Mouse (Mus musculus) brown adipose tissue, adult 24 weeks (tissue): ENCODE data around the gene Eipr1. TPM values are rescaled to one million over a fixed set of nuclear protein-coding genes. Genes with fewer than 3 reads are reported as not detected.
A peak's percentile ranks its signal among the peaks of the same experiment; 100 is the strongest.
"Not testable (repeated sequence)": the region's sequence is repeated elsewhere in the genome, so short reads cannot be mapped to it uniquely, and the experiment has no call there.

Experiments
- H3K27ac ChIP-seq: fragments of 200-500 bp; replicated peaks from 2 replicates; pipeline ENCODE4 v1.5.1; 2012; ENCODE audit warnings: low read depth, mild to moderate bottlenecking, low read length
- H3K4me1 ChIP-seq: fragments of 200-500 bp; 2 replicates; pipeline ENCODE4 v1.6.1; 2012; ENCODE audit warnings: low read length, mixed read lengths; ENCODE audit not compliant: control insufficient read depth, insufficient read depth, insufficient read length
- H3K4me3 ChIP-seq: fragments of 200-500 bp; 2 replicates; pipeline ENCODE4 v1.5.1; 2012; ENCODE audit warnings: low read depth, mild to moderate bottlenecking, low read length, moderate library complexity; ENCODE audit not compliant: insufficient read depth
- polyA plus RNA-seq: library from polyadenylated mRNA; stranded (reverse); fragments of >200 nt; gene quantifications from 2 replicates; pipeline ENCODE4 v1.2.4, GENCODE M21; 2012; ENCODE audit not compliant: missing spikeins, insufficient read depth, insufficient read length

Eipr1 gene
- 16.2 and 23.1 TPM in 2 replicates for polyA plus RNA-seq

DNA sequence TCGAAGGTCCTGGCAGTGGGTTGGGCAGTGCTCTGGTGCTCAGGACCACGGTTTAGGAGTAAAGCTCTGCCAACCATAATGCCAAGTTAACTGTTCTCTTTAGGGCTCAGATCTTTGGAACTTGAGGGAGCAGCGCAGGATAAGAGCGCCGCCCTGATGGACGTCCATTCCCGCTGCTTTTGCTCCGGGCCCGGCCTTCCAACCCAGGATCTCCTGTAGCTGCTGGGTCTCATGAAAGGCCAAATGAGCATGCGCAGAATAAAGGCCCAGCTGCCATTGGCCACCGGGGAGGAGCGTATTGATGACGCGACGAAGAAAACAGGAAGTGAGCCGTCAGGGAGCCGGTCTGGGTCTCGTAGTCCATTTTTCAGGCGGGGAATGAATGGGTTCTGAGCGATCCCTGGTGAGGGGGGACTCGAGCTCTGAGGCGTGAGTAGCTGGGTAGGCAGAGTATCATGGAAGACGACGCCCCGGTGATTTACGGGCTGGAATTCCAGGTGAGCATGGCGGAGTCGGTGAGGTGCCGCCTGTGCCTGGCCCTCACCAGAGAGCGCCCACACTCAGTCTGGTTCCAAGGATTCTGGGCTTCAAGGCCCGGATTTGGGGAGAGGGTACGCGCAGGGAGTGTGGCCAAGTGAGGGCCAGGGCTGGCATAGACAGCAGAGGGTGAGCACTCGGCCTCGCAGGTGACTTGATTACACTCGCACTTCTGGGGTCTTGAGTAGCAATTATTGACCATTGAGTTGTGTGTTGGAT lies at the start of gene Eipr1:
Gene Eipr1, plus strand, starts transcription at position 296 of the 756 bp plus-strand sequence.
- H3K4me3 ChIP-seq = peak within 1 kb of the TSS; percentile 72
- peak within 1 kb of the TSS; percentile 51; the same call in 1 of the 2 replicates for H3K27ac ChIP-seq
- peaks cover 5% of the 10 kb centered on the region; the same call in 1 of the 2 replicates for H3K4me1 ChIP-seq

DNA sequence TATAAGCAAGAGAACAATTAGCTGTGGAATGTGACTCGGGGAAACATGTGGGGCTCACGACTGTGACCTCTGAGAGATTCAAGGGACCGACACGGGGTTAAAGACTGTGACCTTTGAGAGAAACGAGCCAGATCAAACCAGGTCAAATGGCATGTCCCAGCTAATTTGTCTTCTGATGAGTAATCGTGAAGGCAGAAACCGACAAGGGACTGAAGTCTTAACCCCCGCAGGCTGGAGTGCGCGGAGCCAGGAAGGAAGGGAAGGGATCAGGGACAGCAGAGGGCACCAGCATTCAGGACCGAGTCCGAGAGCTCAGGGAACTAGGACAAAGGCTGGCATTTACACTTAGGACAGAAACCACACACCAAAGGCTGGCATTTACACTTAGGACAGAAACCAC lies 47.2 kb upstream of the Eipr1 start:
- no peak overlapping the region for H3K4me3 ChIP-seq
- H3K4me1 ChIP-seq = peaks cover 2% of the 10 kb centered on the region; the same call in 1 of the 2 replicates

GRCm38 (mm10) chr12:28705204-28705603 lies 46.4 kb upstream of the Eipr1 start:
- Histone ChIP-seq H3K4me3 (no peak overlapping the region), H3K27ac (no peak overlapping the region), H3K4me1 (peaks cover 2% of the 10 kb centered on the region; the same call in 1 of the 2 replicates)

More for the DNA sequence above, 47.2 kb upstream of the Eipr1 start:
- H3K27ac ChIP-seq = no peak overlapping the region

GRCm38 (mm10) chr12:28708154-28708553 lies 43.4 kb upstream of the Eipr1 start:
- Histone ChIP-seq H3K4me3 (no peak overlapping the region), H3K4me1 (peaks cover 2% of the 10 kb centered on the region; the same call in 1 of the 2 replicates), H3K27ac (no peak overlapping the region)

GRCm38 (mm10) chr12:28710566-28711185 lies 40.9 kb upstream of the Eipr1 start:
- H3K4me1 ChIP-seq = no peaks in the 10 kb centered on the region
- H3K27ac ChIP-seq = no peak overlapping the region

DNA sequence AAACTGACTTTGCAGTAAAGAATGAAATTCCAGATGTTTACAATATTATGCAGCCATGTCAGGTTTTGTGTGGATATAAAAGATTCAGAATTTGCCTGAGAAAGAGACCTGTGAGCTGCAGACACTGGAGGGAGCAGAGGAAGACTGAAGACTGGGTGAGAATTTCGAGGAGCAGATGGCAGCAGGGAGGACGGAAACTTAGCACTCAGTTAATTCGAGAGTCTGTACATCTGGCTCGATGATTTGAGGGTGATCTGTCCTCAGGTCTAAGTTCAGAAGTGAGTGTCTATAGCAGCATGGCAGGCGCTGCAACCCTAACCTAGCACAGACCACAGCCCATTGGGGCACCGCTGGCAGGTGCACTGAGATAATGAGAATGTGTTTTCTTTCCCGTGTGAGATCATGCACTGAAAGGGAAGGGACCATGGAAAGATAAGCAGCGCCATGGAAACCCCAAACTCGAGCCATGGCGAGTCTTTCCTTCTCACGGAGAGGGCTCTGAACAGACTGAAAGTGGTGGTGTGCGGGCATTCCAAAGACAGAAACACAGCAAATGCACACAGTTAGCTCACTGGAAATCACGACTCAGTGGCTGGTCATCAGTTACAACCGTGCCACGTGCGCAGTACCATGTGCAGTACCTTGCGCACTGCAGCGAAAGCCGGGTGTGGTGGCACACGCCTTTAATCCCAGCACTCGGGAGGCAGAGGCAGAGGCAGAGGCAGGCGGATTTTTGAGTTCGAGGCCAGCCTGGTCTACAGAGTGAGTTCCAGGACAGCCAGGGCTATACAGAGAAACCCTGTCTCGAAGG lies 36.6 kb upstream of the Eipr1 start:
- no peak overlapping the region for H3K4me3 ChIP-seq

More at GRCm38 (mm10) chr12:28710566-28711185, 40.9 kb upstream of the Eipr1 start:
- no peak overlapping the region for H3K4me3 ChIP-seq

DNA sequence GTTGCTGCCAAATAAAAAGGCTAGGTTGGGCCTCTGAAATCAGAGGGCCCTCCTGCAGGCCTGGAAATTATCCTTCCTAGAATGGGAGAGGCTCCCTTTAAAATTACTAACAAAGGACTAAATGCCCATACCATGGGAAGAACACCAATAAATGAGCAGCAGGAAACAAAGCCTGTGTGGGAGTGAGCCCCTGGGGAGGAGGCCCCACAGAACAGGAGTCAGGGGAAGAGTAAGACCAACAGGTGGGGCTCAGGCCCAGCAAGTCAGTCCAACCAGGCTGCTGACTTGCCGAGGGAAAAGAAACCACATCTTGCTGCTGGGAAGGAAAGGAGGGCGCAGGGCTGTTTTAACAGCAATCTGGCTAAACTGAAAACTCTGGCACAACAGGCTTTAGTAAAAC lies 34.5 kb upstream of the Eipr1 start:
- no peak overlapping the region for H3K4me3 ChIP-seq
- H3K4me1 ChIP-seq = no peaks in the 10 kb centered on the region; the same call in 1 of the 2 replicates
- H3K27ac ChIP-seq = no peak overlapping the region

More for the DNA sequence above, 36.6 kb upstream of the Eipr1 start:
- no peak overlapping the region for H3K27ac ChIP-seq
- H3K4me1 ChIP-seq = no peaks in the 10 kb centered on the region; the same call in 1 of the 2 replicates

GRCm38 (mm10) chr12:28718106-28718505 lies 33.5 kb upstream of the Eipr1 start:
- H3K4me3 ChIP-seq = no peak overlapping the region
- no peaks in the 10 kb centered on the region; the same call in 1 of the 2 replicates for H3K4me1 ChIP-seq
- H3K27ac ChIP-seq = no peak overlapping the region

GRCm38 (mm10) chr12:28724366-28724765 lies 27.2 kb upstream of the Eipr1 start:
- no peak overlapping the region for H3K27ac ChIP-seq
- H3K4me3 ChIP-seq = no peak overlapping the region
- H3K4me1 ChIP-seq = no peaks in the 10 kb centered on the region

- Histone ChIP-seq H3K4me1 (no peaks in the 10 kb centered on the region), H3K27ac (no peak overlapping the region), H3K4me3 (no peak overlapping the region)
These were observed 25.4 kb upstream of the Eipr1 start for GRCm38 (mm10) chr12:28726204-28726603.

DNA sequence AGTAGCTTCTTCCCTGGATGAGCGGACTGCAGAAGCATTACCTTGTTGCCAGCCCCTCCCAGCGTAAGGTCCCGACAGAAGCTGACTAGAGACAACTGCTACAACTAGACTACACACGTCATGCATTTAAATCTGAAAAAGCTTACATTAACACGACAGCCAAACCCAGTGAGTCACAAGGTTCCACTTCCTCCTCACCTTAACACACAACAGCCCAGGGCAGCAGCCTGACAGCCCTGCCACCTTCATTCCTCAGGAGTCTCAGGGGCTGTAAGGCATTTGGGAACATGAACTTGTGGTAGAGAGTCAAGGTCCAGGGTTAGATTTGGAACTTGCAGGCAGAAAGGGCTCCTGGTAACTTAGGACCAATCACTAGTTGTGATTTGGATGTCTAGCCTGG lies 24.5 kb upstream of the Eipr1 start:
- Histone ChIP-seq H3K4me1 (no peaks in the 10 kb centered on the region), H3K27ac (no peak overlapping the region), H3K4me3 (no peak overlapping the region)

DNA sequence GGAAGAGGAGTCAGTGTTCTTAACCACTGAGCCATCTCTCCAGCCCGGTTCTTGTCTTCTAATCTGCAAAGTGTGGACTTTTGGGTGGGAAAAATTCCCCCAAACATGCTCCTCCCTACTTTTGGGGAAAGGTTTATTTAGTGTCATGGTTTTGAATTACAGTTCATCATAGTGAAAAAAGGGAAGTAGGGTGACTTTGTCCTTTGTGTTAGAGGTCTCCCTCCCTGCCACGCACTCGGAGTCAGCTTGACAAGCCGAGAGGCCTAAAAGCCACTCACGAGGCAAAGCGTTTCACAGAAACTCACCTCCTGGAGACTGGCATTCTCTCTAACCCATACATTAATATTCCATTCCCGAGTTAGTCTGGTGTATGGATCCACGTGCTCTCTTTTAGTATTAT lies 19.0 kb upstream of the Eipr1 start:
- no peaks in the 10 kb centered on the region for H3K4me1 ChIP-seq
- H3K4me3 ChIP-seq = no peak overlapping the region
- H3K27ac ChIP-seq = no peak overlapping the region

GRCm38 (mm10) chr12:28733520-28734245 lies 17.9 kb upstream of the Eipr1 start:
- H3K27ac ChIP-seq, H3K4me1 ChIP-seq, H3K4me3 ChIP-seq: not testable (repeated sequence)

DNA sequence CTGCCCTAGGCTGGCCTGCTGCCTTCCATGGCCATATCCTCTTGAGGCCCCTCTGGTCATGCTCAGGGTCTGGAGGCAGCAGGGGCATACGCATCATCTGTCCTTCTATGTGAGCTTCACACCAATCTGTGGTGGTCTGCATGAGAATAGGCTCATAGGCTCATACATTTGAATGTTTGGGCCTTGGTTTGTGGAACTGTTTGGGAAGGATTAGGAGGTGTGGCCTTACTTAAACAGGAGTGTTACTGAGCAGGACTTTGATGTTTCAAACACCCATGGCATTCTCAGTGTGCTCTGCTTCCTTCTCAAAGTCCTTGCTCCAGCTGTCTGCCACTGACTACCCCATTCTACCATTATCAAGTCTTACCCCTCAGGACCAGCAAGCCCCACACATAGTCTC lies 17.3 kb upstream of the Eipr1 start:
- no peaks in the 10 kb centered on the region for H3K4me1 ChIP-seq
- H3K4me3 ChIP-seq = no peak overlapping the region
- H3K27ac ChIP-seq = no peak overlapping the region
